Mouse (Mus musculus): ENCODE results near the gene Lta. TPM values are rescaled to one million over a fixed set of nuclear protein-coding genes. Genes with fewer than 3 reads are reported as not detected.

Lta gene
- polyA plus RNA-seq, 1 experiment: 1.1 TPM

DNA sequence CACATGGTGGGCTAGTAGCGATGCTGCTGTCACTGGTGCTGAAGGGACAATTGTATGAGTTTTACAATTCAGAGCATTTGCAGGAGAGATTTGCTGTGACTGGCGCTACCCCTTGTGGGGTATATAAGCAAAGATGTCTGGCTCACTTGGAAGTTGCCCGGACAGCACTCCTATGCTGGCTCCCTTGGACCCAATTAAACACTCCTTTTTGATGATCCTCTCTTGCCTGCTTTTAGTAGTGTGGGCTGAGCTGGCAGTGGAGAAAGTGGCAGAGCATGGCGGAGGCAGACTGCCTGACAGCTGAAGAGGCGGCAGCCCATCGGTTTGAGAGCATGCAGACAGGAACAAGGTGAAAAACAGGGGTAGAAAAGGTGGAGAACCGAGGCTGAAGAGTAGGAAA, 37.4 kb downstream of the Lta start:
- no peak overlapping the region for H3K27ac ChIP-seq (ENCODE audit: insufficient read depth, low read depth, low read length)
- TF ChIP-seq CTCF (conservative IDR thresholded peaks at IDR 0.05; ENCODE audit: insufficient read depth, insufficient read length, low read depth, low read length) (no peak), POLR2A (IDR thresholded peaks at IDR 0.05; ENCODE audit: low read depth, low read length) (no peak)
- peaks cover 9% of the 10 kb centered on the region for H3K4me1 ChIP-seq (ENCODE audit: control insufficient read depth, insufficient read depth, low read length)
- no peak overlapping the region for H3K4me3 ChIP-seq (ENCODE audit: insufficient read depth, low read depth, low read length)
- no peaks in the 10 kb centered on the region for H3K27me3 ChIP-seq (replicated peaks; ENCODE audit: control insufficient read depth, insufficient read depth, low read length)
- no peaks in the 10 kb centered on the region for H3K36me3 ChIP-seq (ENCODE audit: control insufficient read depth, insufficient read depth, low read length)
- 90% methylated on average over 7 of the region's 7 CpGs for WGBS
- no peak for DNase-seq

DNA sequence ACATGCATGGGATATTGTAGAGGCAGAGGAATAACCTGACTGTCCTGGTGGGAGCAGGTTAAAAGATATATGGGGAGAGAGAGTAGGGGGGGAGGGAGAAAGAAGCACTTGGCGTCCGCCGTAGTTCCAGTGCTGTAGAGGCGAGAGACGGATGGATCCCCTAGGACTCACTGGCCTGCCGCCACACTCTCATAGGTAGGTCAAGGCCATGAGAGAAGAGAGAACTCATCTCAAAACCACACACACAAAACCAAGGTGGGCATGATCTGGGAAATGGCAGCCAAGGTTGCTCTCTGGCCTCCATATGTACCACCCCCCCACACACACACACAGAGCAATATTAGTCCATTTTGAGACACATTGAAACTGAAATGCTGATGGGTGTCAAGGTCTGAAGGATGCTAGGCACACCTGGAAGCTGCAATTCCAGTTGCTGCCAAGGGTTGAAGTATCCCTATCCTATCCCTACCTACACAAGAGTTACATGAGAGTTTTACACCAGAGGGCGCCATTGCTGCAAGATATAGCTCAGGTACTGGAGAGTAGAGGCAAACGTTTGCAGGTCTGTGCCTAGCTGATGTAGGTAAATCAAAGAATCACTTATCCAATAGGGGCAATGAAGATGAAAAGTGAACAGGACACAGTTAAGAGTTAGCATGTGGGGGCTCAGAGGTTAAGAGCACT, 38.7 kb downstream of the Lta start:
- no peak overlapping the region for H3K4me3 ChIP-seq (ENCODE audit: insufficient read depth, low read depth, low read length)
- H3K27ac ChIP-seq (ENCODE audit: insufficient read depth, low read depth, low read length): no peak overlapping the region
- 61% methylated on average over 8 of the region's 8 CpGs for WGBS
- TF ChIP-seq CTCF (conservative IDR thresholded peaks at IDR 0.05; ENCODE audit: insufficient read depth, insufficient read length, low read depth, low read length): peak; percentile 64
- TF ChIP-seq POLR2A (IDR thresholded peaks at IDR 0.05; ENCODE audit: low read depth, low read length): no peak
- H3K27me3 ChIP-seq (replicated peaks; ENCODE audit: control insufficient read depth, insufficient read depth, low read length): no peaks in the 10 kb centered on the region
- H3K36me3 ChIP-seq (ENCODE audit: control insufficient read depth, insufficient read depth, low read length): no peaks in the 10 kb centered on the region
- peak; percentile 87 for DNase-seq
- peaks cover 19% of the 10 kb centered on the region for H3K4me1 ChIP-seq (ENCODE audit: control insufficient read depth, insufficient read depth, low read length)

DNA sequence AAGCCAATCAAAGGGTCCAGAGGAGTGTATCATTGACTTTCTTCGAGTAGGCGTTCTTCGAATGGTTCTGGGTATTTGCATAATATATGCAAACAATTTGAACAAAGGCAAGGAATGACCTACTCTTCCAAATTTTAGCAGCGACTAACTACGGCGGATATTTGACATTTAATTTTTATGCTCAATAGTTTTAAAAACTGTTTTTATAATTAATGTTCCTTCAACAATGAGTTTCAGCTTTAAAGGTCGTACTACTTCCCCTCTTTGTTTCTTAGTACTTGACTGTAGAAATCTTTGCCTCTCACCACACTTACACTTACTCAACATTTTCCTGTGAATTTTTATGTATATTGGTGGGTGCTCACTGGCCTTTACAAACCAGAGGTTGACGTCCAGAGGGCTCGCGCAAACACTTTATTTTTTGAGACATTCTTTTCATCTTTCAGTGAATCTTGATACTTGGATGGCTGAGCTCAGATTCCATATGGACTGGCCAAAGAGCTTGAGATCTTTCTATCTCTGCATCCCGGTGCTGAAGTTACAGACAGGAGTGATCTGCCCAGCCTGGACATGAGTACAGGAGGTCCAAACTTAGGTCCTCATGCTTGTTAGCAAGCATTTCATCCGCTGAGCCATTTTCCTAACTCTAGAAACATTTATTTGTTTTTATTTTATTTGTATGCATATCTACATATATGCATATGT, 39.5 kb downstream of the Lta start:
- H3K4me1 ChIP-seq (ENCODE audit: control insufficient read depth, insufficient read depth, low read length): peaks cover 20% of the 10 kb centered on the region
- H3K36me3 ChIP-seq (ENCODE audit: control insufficient read depth, insufficient read depth, low read length): peaks cover 6% of the 10 kb centered on the region
- no peak for DNase-seq
- H3K27me3 ChIP-seq (replicated peaks; ENCODE audit: control insufficient read depth, insufficient read depth, low read length): no peaks in the 10 kb centered on the region
- TF ChIP-seq POLR2A (IDR thresholded peaks at IDR 0.05; ENCODE audit: low read depth, low read length) (no peak), CTCF (conservative IDR thresholded peaks at IDR 0.05; ENCODE audit: insufficient read depth, insufficient read length, low read depth, low read length) (no peak)
- peak overlapping the region; percentile 58; the same call in 1 of the 2 replicates for H3K4me3 ChIP-seq (ENCODE audit: insufficient read depth, low read depth, low read length)
- 13% methylated on average over 12 of the region's 12 CpGs for WGBS
- H3K27ac ChIP-seq (ENCODE audit: insufficient read depth, low read depth, low read length): peak overlapping the region; percentile 70; the same call in 1 of the 2 replicates

DNA sequence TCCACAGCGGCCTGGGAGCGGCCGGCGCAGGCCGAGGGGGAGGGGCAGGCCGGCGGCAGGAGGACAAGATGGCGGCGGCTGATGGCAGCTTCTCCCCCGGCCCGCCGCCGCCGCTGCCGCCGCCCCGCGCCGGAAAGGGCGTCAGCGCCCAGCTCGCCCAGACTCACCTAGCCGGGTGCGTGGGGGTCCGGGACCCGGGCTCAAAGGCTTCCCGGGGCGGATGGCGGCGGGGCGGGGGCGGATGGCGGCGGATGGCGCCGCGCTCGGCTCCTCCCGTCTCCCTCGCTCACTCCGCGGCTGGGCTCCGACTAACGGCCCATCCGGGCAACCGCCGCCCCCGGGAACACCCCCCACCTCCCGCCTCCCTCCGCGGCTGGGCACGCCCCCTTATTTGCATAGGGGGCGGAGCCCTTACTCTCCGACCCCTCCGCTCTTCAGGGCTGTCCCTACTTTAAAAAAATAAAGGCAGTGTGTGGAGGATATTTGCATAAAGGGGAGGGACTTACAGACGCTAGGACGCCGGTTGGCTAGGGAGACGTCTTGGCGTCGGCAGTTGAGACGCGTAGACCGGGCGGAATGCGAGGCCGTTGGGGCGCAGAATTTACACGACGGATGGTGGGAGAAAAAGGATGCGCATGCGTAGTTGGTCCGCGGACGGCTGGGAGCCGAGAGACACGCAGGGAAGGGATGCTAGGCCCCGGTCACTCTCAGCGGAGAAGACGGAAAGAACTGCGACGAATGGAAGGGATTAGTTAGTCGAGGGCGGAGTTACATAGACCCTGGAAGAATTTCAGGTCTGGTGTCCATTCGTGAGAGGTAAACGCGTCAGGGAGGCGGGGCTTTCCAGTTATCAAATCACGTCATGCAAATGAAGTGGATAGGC, 40.3 kb downstream of the Lta start, which contains the start of gene Prrc2a:
TSS of gene Prrc2a (minus strand) at position 330 of the 883 bp plus-strand sequence.
- under 1% methylated on average over 70 of the region's 89 CpGs for WGBS
- peak within 1 kb of the TSS; percentile 94 for H3K27ac ChIP-seq (ENCODE audit: insufficient read depth, low read depth, low read length)
- TF ChIP-seq CTCF (conservative IDR thresholded peaks at IDR 0.05; ENCODE audit: insufficient read depth, insufficient read length, low read depth, low read length): no peak
- TF ChIP-seq POLR2A (IDR thresholded peaks at IDR 0.05; ENCODE audit: low read depth, low read length): peak; percentile 36
- H3K27me3 ChIP-seq (replicated peaks; ENCODE audit: control insufficient read depth, insufficient read depth, low read length): no peaks in the 10 kb centered on the region
- peak within 1 kb of the TSS; percentile 81 for H3K4me3 ChIP-seq (ENCODE audit: insufficient read depth, low read depth, low read length)
- peaks cover 20% of the 10 kb centered on the region for H3K4me1 ChIP-seq (ENCODE audit: control insufficient read depth, insufficient read depth, low read length)
- peak; percentile 99 for DNase-seq
- peaks cover 8% of the 10 kb centered on the region for H3K36me3 ChIP-seq (ENCODE audit: control insufficient read depth, insufficient read depth, low read length)

DNA sequence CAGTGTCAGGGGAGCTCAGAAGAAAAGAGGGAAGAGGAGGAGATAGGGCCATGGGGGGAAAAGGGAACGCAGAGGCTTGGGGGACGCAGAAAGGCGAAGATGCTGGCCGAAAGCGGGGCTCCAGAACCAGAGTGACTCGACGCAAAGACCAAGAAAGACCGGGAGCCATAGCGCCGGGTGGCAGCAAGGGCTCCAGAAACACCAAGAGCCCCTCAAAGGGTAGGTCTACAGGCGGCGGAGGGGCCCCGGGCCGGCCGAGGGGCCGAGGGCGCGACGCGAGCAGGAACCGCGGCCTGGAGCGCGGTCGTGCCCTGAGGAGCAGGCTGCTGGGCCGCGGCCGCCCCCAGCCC, 41.0 kb downstream of the Lta start:
- Histone ChIP-seq H3K4me3 (ENCODE audit: insufficient read depth, low read depth, low read length) (peak overlapping the region; percentile 81), H3K36me3 (ENCODE audit: control insufficient read depth, insufficient read depth, low read length) (peaks cover 8% of the 10 kb centered on the region), H3K4me1 (ENCODE audit: control insufficient read depth, insufficient read depth, low read length) (peaks cover 20% of the 10 kb centered on the region), H3K27me3 (replicated peaks; ENCODE audit: control insufficient read depth, insufficient read depth, low read length) (no peaks in the 10 kb centered on the region), H3K27ac (ENCODE audit: insufficient read depth, low read depth, low read length) (peak overlapping the region; percentile 94)
- TF ChIP-seq CTCF (conservative IDR thresholded peaks at IDR 0.05; ENCODE audit: insufficient read depth, insufficient read length, low read depth, low read length) (no peak), POLR2A (IDR thresholded peaks at IDR 0.05; ENCODE audit: low read depth, low read length) (no peak)
- no peak for DNase-seq
- WGBS: 2% methylated on average over 28 of the region's 28 CpGs

DNA sequence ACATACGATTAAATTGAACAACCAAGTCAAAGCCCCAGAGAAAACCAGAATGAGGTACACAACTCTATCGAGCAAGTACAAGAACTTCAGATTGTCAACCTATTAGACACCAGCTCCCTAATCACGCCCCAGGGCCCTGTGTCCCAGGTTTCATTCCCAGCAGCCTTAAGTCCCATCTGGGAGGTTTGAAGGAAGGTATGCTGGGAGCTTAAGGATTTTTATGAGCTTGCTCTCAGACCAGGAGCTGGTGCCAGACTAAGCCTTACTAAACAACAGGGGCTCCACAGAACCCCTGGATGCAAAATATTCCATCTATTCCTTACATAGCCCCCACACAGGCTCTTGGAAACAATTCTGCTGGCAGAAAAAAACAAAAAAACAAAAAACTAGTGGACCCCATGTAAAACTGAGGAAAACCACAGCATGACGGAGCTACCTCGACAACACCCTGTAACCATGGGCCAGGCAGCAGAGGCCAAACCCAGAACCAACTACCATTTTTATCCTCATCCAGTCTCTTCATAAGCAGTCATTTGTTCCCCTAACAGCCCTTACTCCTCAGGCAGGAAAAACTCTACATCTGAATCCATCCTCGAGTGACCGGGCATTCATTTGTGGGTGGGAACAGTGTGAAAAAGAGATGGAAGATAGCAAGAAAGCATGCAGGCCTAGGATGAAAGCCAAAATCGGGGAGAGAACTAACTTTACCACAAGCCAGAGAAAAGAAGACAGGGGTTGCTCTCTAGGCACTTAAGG, 41.6 kb downstream of the Lta start:
- peak; percentile 28 for DNase-seq
- Histone ChIP-seq H3K27ac (ENCODE audit: insufficient read depth, low read depth, low read length) (peak overlapping the region; percentile 94), H3K4me1 (ENCODE audit: control insufficient read depth, insufficient read depth, low read length) (peaks cover 20% of the 10 kb centered on the region), H3K4me3 (ENCODE audit: insufficient read depth, low read depth, low read length) (peak overlapping the region; percentile 81), H3K27me3 (replicated peaks; ENCODE audit: control insufficient read depth, insufficient read depth, low read length) (no peaks in the 10 kb centered on the region), H3K36me3 (ENCODE audit: control insufficient read depth, insufficient read depth, low read length) (peaks cover 11% of the 10 kb centered on the region)
- 2% methylated on average over 8 of the region's 8 CpGs for WGBS
- TF ChIP-seq CTCF (conservative IDR thresholded peaks at IDR 0.05; ENCODE audit: insufficient read depth, insufficient read length, low read depth, low read length): no peak
- TF ChIP-seq POLR2A (IDR thresholded peaks at IDR 0.05; ENCODE audit: low read depth, low read length): no peak

Data from kidney, adult 2 months (tissue).